Mouse (Mus musculus) midbrain, embryonic 12.5 days (tissue): ENCODE data around the gene Gm39566. TPM values are rescaled to one million over a fixed set of nuclear protein-coding genes. Genes with fewer than 3 reads are reported as not detected.

ENCODE experiments used
- ATAC-seq: fragments of 200-750 bp; cut with Nextera tagmentation; 2 replicates; pipeline ENCODE4 v1.8.0; 2017; ENCODE audit warnings: low read depth, moderate TSS enrichment, moderate library complexity; ENCODE audit not compliant: low FRiP score
- H3K27ac ChIP-seq: fragments of 300-500 bp; sonication (generic); replicated peaks from 2 replicates; pipeline ENCODE4 v1.5.1; 2016; ENCODE audit warnings: mild to moderate bottlenecking
- H3K27me3 ChIP-seq: fragments of 300-500 bp; sonication (generic); 2 replicates; pipeline ENCODE4 v1.6.1; 2016; ENCODE audit warnings: mild to moderate bottlenecking
- H3K36me3 ChIP-seq: fragments of 300-500 bp; sonication (generic); 2 replicates; pipeline ENCODE4 v1.6.1; 2016
- H3K4me1 ChIP-seq: fragments of 300-500 bp; sonication (generic); 2 replicates; pipeline ENCODE4 v1.6.1; 2016
- H3K4me2 ChIP-seq: fragments of 300-500 bp; sonication (generic); replicated peaks from 2 replicates; pipeline ENCODE4 v1.6.1; 2016; ENCODE audit warnings: mild to moderate bottlenecking, moderate library complexity
- H3K4me3 ChIP-seq: fragments of 300-500 bp; sonication (generic); 2 replicates; pipeline ENCODE4 v1.5.1; 2016; ENCODE audit warnings: mild to moderate bottlenecking
- H3K9ac ChIP-seq: fragments of 300-500 bp; sonication (generic); replicated peaks from 2 replicates; pipeline ENCODE4 v1.6.1; 2016; ENCODE audit warnings: mild to moderate bottlenecking, moderate library complexity
- H3K9me3 ChIP-seq: fragments of 300-500 bp; sonication (generic); 2 replicates; pipeline ENCODE4 v1.6.1; 2016; ENCODE audit warnings: mild to moderate bottlenecking
- WGBS: fragments of 180-500 bp; shearing (Covaris S2); methylation state at CpG from one replicate; pipeline ENCODE4 v1.1.7; 2016; 5-methylcytosine and 5-hydroxymethylcytosine counted together
- polyA plus RNA-seq: library from polyadenylated mRNA; unstranded; fragments of >200 nt; fragmentation: Nextera tagmentation; extraction: Ambion mirVana; gene quantifications from 2 replicates; pipeline ENCODE4 v1.2.1, GENCODE M21; 2016

Gene Gm39566
- polyA plus RNA-seq, 1 experiment from 2014 or later: not detected

DNA sequence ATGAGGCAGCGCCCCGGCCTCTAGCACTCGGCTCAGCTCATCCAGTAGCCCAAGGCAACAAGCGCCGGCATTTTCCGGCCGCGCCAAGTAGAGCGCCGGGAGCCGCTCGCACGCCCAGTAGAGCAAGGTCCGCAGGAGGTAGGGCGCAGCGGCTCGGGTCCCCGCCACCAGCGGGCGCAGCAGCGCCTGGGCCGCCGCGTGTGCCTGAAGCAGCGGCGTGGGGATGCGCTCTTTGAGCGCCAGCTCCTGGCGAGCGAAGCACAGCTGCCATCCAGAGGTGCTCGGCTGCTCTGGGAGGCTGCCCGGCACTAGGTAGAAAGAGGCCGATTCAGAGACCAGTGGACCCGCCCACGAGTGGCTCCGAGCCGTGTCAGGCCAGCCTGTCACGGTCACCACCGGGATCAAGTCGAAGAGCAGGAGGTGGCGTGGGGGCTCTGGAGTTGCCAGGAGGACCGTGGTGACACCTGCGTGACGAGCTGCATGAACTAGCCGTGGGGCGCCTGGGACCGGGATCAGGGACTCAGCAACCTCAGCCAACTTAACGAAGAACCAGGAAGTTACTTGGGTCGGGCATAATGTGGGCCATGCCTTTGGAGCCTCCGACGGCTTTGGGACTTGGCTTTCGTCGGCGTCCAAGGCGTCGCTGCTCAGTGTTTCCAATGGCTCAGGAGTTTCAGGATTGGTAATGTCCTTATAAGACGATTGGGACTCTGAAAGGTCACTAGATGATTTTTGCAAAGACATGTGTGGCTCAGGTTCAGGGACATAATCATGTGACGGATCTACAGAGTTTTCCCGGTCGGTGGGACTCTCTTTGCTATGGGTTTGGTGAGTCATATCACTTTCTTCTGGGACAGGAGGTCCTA lies 11.1 kb downstream of the Gm39566 start:
- no peaks in the 10 kb centered on the region for H3K9me3 ChIP-seq
- peak overlapping the region; percentile 58 for H3K4me3 ChIP-seq
- ATAC-seq: peak; percentile 35; the same call in 1 of the 2 replicates
- 1% methylated on average over 58 of the region's 60 CpGs for WGBS
- peaks cover 61% of the 10 kb centered on the region for H3K4me1 ChIP-seq
- H3K27ac ChIP-seq: peak overlapping the region; percentile 35
- H3K4me2 ChIP-seq: peak overlapping the region; percentile 96
- H3K36me3 ChIP-seq: no peaks in the 10 kb centered on the region
- peak overlapping the region; percentile 69 for H3K9ac ChIP-seq
- H3K27me3 ChIP-seq: peaks cover 68% of the 10 kb centered on the region

DNA sequence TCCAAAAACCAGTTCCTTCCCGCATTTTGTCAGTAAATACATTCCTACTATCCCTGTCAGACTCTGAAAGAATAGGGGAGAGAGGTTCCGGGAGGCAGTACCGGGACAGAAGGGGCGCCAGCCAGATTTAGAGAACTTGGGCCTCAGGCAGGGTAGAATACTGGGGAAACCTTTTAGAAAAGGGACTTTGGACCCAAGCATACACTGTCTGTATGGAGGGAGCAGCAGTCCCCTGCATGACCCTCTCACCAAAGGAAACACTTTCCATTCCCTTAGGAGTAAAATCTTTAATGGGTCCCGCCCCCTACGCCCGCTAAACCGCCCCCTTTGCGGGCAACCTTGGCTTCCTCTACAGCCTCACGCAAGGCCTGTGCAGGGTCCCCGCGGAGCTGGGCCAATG lies 11.8 kb downstream of the Gm39566 start:
- Histone ChIP-seq H3K27me3 (peaks cover 71% of the 10 kb centered on the region), H3K4me3 (peak overlapping the region; percentile 58), H3K27ac (peak overlapping the region; percentile 60), H3K36me3 (no peaks in the 10 kb centered on the region), H3K4me2 (peak overlapping the region; percentile 96), H3K9ac (peak overlapping the region; percentile 69), H3K4me1 (peaks cover 64% of the 10 kb centered on the region), H3K9me3 (no peaks in the 10 kb centered on the region)
- 0 out of 2 replicates have a peak, but pooled peaks have one; percentile 4 for ATAC-seq
- 3% methylated on average over 12 of the region's 12 CpGs for WGBS

DNA sequence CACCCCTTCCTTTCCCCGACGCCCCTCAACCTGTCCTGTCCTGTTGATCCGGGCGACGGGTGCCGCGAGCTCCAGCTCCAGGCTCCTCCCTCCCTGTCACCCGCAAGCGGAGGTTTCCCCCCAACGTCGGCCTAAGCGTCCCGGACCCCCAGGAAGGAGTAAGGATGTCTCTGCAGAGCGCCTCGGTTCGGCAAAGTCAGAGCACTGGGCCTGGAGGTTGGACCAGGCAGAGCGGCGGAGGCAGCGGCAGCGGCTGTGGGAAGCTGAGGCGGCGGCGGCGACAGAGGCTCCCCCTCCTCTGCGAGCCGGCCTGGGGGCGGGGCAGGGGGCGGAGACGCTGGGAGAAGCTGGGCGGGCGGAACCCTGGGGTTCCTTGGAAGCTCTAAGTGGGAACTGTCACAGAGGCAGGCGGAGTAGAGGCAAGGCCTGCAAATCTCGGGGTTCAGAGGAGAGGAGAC lies 12.4 kb downstream of the Gm39566 start:
- Histone ChIP-seq H3K4me2 (peak overlapping the region; percentile 96), H3K9ac (peak overlapping the region; percentile 69), H3K4me1 (peaks cover 64% of the 10 kb centered on the region), H3K27ac (peak overlapping the region; percentile 60), H3K36me3 (no peaks in the 10 kb centered on the region), H3K9me3 (no peaks in the 10 kb centered on the region), H3K4me3 (peak overlapping the region; percentile 58), H3K27me3 (peaks cover 73% of the 10 kb centered on the region)
- under 1% methylated on average over 32 of the region's 33 CpGs for WGBS
- ATAC-seq: 0 out of 2 replicates have a peak, but pooled peaks have one; percentile 13

GRCm38 (mm10) chr11:69801379-69801977 lies 13.6 kb downstream of the Gm39566 start, which contains the start of gene Fgf11:
Fgf11 (minus strand) TSS chr11:69801857.
- H3K4me3 ChIP-seq: peak within 1 kb of the TSS; percentile 58
- no peaks in the 10 kb centered on the region for H3K36me3 ChIP-seq
- peak within 1 kb of the TSS; percentile 87 for H3K27ac ChIP-seq
- peak within 1 kb of the TSS; percentile 71 for H3K9ac ChIP-seq
- H3K9me3 ChIP-seq: no peaks in the 10 kb centered on the region
- peaks cover 64% of the 10 kb centered on the region for H3K4me1 ChIP-seq
- no peak for ATAC-seq
- WGBS: under 1% methylated on average over 26 of the region's 33 CpGs
- H3K27me3 ChIP-seq: peaks cover 74% of the 10 kb centered on the region
- peak within 1 kb of the TSS; percentile 96 for H3K4me2 ChIP-seq

- 0% methylated on average over 36 of the region's 36 CpGs for WGBS
These were observed 14.5 kb downstream of the Gm39566 start for GRCm38 (mm10) chr11:69800392-69801197.

DNA sequence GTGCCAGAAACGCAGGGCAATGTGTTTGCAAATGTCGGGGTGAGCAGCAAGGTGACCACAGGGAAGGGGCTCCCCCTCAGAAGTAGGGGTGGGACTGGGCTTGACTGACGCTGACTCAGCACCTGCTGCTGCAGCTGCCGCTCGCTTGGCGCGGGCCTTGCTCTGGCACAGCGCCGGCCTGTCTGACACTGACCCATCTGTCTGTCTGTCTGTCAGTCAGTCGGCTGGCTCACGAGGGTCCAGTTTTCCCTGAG lies 15.0 kb downstream of the Gm39566 start:
- WGBS: 0% methylated on average over 11 of the region's 11 CpGs
- H3K9me3 ChIP-seq: no peaks in the 10 kb centered on the region
- H3K27ac ChIP-seq: peak overlapping the region; percentile 87
- no peaks in the 10 kb centered on the region for H3K36me3 ChIP-seq
- H3K4me3 ChIP-seq: peak overlapping the region; percentile 58
- H3K4me1 ChIP-seq: peaks cover 69% of the 10 kb centered on the region
- peak; percentile 41 for ATAC-seq
- peak overlapping the region; percentile 71 for H3K9ac ChIP-seq
- H3K27me3 ChIP-seq: peaks cover 70% of the 10 kb centered on the region
- peak overlapping the region; percentile 96 for H3K4me2 ChIP-seq

More at GRCm38 (mm10) chr11:69800392-69801197, 14.5 kb downstream of the Gm39566 start:
- Histone ChIP-seq H3K27ac (peak overlapping the region; percentile 87), H3K9ac (peak overlapping the region; percentile 71), H3K4me1 (peaks cover 71% of the 10 kb centered on the region), H3K4me3 (peak overlapping the region; percentile 58), H3K27me3 (peaks cover 74% of the 10 kb centered on the region), H3K9me3 (no peaks in the 10 kb centered on the region), H3K4me2 (peak overlapping the region; percentile 96), H3K36me3 (no peaks in the 10 kb centered on the region)
- peak; percentile 79 for ATAC-seq

DNA sequence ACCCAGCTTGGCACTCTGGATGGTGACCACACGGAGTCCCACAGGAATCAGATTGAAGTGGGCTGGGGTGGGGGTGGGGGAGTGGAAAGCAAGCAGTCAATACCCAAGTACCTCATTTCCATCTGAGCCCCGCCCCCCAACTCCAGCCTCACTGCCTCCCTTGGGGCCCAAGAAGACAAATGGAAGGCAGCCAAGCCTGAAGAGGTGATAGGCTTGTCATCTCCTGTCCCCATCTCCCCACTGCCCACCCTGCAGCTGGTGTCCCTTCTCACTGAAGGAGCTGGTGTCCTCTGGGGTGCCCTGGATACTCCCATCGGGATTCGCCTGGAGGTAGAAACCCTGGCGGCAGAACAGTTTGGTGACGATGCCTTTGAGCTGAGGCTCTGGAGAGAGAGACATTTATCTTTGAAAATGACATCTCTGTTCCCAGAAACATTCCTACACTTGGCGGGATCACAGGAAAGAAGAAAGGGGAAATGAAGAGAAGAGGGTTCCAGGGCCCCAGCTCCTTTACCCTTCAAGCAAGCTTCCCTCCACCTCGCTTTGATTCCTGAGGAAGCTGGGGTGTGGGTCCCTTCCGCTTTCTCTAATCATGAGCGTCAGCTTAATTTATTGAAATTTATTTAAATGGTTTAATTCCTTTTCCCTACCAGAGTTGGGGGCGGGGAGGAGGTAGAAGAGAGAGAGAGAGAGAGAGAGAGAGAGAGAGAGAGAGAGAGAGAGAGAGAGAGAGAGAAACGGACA lies 15.5 kb downstream of the Gm39566 start:
- peaks cover 65% of the 10 kb centered on the region for H3K27me3 ChIP-seq
- H3K4me1 ChIP-seq: peaks cover 64% of the 10 kb centered on the region

DNA sequence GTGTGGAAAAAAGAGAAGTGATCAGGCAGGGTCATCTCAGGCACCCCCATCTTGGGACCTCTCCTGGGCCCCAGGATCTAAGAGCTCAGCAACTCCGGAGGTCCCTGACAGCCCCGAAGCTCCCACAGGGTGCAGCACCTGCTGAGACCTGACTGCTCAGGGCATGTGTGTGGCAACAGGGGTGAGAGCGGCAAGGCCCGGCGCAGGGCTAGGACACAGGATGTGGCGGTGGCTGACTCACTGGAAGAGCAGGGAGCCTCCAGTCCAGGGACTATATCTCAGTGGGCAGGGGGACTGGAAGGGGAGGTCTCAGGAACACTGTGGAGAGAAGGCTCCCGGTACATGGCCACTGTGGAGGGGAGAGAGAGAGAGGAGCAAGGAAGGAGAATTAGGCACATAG lies 17.2 kb downstream of the Gm39566 start:
- Histone ChIP-seq H3K36me3 (no peaks in the 10 kb centered on the region), H3K27ac (no peak overlapping the region), H3K27me3 (peaks cover 58% of the 10 kb centered on the region), H3K9me3 (no peaks in the 10 kb centered on the region), H3K4me1 (peaks cover 48% of the 10 kb centered on the region), H3K9ac (no peak overlapping the region), H3K4me2 (no peak overlapping the region), H3K4me3 (no peak overlapping the region)
- ATAC-seq: no peak
- 84% methylated on average over 7 of the region's 7 CpGs for WGBS

More for the DNA sequence above, 15.5 kb downstream of the Gm39566 start:
- H3K36me3 ChIP-seq: no peaks in the 10 kb centered on the region
- no peak for ATAC-seq
- H3K9ac ChIP-seq: peak overlapping the region; percentile 71
- peak overlapping the region; percentile 96 for H3K4me2 ChIP-seq
- WGBS: 18% methylated on average over 11 of the region's 12 CpGs
- H3K27ac ChIP-seq: peak overlapping the region; percentile 87
- H3K9me3 ChIP-seq: no peaks in the 10 kb centered on the region
- peak overlapping the region; percentile 58 for H3K4me3 ChIP-seq

DNA sequence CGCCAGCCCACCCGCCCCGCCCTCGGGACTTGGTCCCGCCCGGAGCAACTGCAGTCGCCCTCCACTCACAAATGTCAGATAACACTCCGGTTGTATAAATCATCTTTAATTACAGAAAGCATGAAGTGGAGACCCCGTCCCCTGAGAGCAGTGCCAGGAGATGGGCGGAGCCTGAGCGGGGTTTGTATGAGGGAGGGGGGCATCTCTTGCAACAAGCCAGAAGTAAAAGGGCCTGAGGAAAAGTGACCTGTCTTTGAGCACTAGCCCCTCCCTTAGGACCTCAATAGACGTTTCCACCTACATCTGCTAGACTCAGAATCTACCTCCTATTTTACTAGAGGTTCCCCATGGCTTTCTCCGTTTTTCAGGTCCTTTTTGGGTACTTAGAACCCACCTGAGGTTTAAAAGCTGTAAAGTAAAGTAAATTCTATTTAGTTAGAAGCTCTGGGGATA lies 19.1 kb downstream of the Gm39566 start:
- no peaks in the 10 kb centered on the region for H3K36me3 ChIP-seq
- H3K9ac ChIP-seq: peak overlapping the region; percentile 35; the same call in 1 of the 2 replicates
- no peaks in the 10 kb centered on the region for H3K9me3 ChIP-seq
- peaks cover 44% of the 10 kb centered on the region for H3K27me3 ChIP-seq
- peaks cover 29% of the 10 kb centered on the region for H3K4me1 ChIP-seq
- no peak overlapping the region; the same call in 1 of the 2 replicates for H3K27ac ChIP-seq
- H3K4me2 ChIP-seq: peak overlapping the region; percentile 74
- no peak for ATAC-seq
- 1% methylated on average over 13 of the region's 13 CpGs for WGBS
- H3K4me3 ChIP-seq: peak overlapping the region; percentile 43

GRCm38 (mm10) chr11:69795168-69795982 lies 19.7 kb downstream of the Gm39566 start, which contains the start of gene Chrnb1:
Chrnb1 (minus strand) TSS chr11:69795943.
- H3K36me3 ChIP-seq: no peaks in the 10 kb centered on the region
- peaks cover 44% of the 10 kb centered on the region for H3K27me3 ChIP-seq
- 3% methylated on average over 52 of the region's 52 CpGs for WGBS
- peak; percentile 92 for ATAC-seq
- H3K9ac ChIP-seq: peak within 1 kb of the TSS; percentile 35; the same call in 1 of the 2 replicates
- no peak within 1 kb of the TSS; the same call in 1 of the 2 replicates for H3K27ac ChIP-seq
- peak within 1 kb of the TSS; percentile 43 for H3K4me3 ChIP-seq
- H3K9me3 ChIP-seq: no peaks in the 10 kb centered on the region
- peaks cover 26% of the 10 kb centered on the region for H3K4me1 ChIP-seq
- H3K4me2 ChIP-seq: peak within 1 kb of the TSS; percentile 74
